Comparison of ENCODE assay signal across 28 mouse cellular contexts in genomic region chr5:77430471-77430870, GRCm38 (mm10).
"Had no signal": no experiment of that assay in that cellular context is flagged by ENCODE, and none has a peak within 500 bp of the region (broad histone marks: within the 10 kb centered on the region; RNA-seq: fewer than 3 reads in every experiment).

No protein-coding gene starts in this region.

- H3K4me2 ChIP-seq: embryonic facial prominence, embryonic 12.5 days; embryonic facial prominence, embryonic 13.5 days; embryonic facial prominence, embryonic 15.5 days; forebrain, embryonic 12.5 days; forebrain, embryonic 13.5 days; forebrain, embryonic 15.5 days had no signal

- H3K9ac ChIP-seq: embryonic facial prominence, embryonic 12.5 days; embryonic facial prominence, embryonic 13.5 days; embryonic facial prominence, embryonic 15.5 days; forebrain, embryonic 12.5 days; forebrain, embryonic 13.5 days; forebrain, embryonic 15.5 days; forebrain, postnatal 0 days had no signal

- H3K36me3 ChIP-seq: embryonic facial prominence, embryonic 10.5 days; embryonic facial prominence, embryonic 12.5 days; embryonic facial prominence, embryonic 13.5 days; embryonic facial prominence, embryonic 15.5 days; forebrain, embryonic 10.5 days; forebrain, embryonic 12.5 days; forebrain, embryonic 15.5 days had no signal

- H3K4me3 ChIP-seq: embryonic facial prominence, embryonic 10.5 days; embryonic facial prominence, embryonic 12.5 days; embryonic facial prominence, embryonic 13.5 days; embryonic facial prominence, embryonic 15.5 days; erythroblast, embryonic 14.5 days; forebrain, embryonic 10.5 days; forebrain, embryonic 12.5 days; forebrain, embryonic 13.5 days; forebrain, embryonic 15.5 days; gastrocnemius, adult 2 months had no signal

- H3K27me3 ChIP-seq: embryonic facial prominence, embryonic 12.5 days; embryonic facial prominence, embryonic 13.5 days; embryonic facial prominence, embryonic 15.5 days; forebrain, embryonic 13.5 days; forebrain, embryonic 15.5 days had no signal

- ATAC-seq: forebrain, embryonic 13.5 days; forebrain, embryonic 14.5 days; forebrain, embryonic 15.5 days; forebrain, embryonic 16.5 days; forebrain, postnatal 0 days had no signal

- H3K9me3 ChIP-seq: embryonic facial prominence, embryonic 10.5 days; embryonic facial prominence, embryonic 12.5 days; embryonic facial prominence, embryonic 13.5 days; embryonic facial prominence, embryonic 15.5 days; forebrain, embryonic 10.5 days; forebrain, embryonic 12.5 days; forebrain, embryonic 13.5 days; forebrain, embryonic 15.5 days had no signal

- H3K27ac ChIP-seq: embryonic facial prominence, embryonic 10.5 days; embryonic facial prominence, embryonic 12.5 days; embryonic facial prominence, embryonic 13.5 days; embryonic facial prominence, embryonic 15.5 days; forebrain, embryonic 10.5 days; forebrain, embryonic 12.5 days; forebrain, embryonic 13.5 days; forebrain, embryonic 15.5 days; gastrocnemius, adult 2 months had no signal

- H3K4me1 ChIP-seq: embryonic facial prominence, embryonic 12.5 days; forebrain, embryonic 10.5 days; forebrain, embryonic 12.5 days; forebrain, embryonic 13.5 days; forebrain, embryonic 15.5 days had no signal

- DNase-seq: cerebellum, adult 18-20 months; cerebellum, adult 2 months; cerebellum, adult 8-10 months; cerebellum, adult 9-10 months; cerebellum, adult 9-11 months; cerebellum, postnatal 10 days; cerebellum, postnatal 14 days; cerebellum, postnatal 25 days; cerebellum, postnatal 36 days; embryo, embryonic 11 days; forebrain, postnatal 0 days; gastrocnemius, adult 2 months; gastrocnemius, postnatal 10 days; gastrocnemius, postnatal 14 days; gastrocnemius, postnatal 25 days; gastrocnemius, postnatal 36 days; heart, adult 18-20 months had no signal
